Mouse (Mus musculus): ENCODE measurements around the gene Fbxl15.

- TF ChIP-seq CTCF (conservative IDR thresholded peaks at IDR 0.05; ENCODE audit: low read length): no peak
- TF ChIP-seq NANOG (IDR thresholded peaks at IDR 0.05; ENCODE audit: borderline replicate concordance, low read length): no peak
- TF ChIP-seq POU5F1 (IDR thresholded peaks at IDR 0.05; ENCODE audit: borderline replicate concordance, low read length): no peak
These were observed 47.9 kb downstream of the Fbxl15 start for GRCm38 (mm10) chr19:46375891-46376290.

All from E14TG2a.4 (cell line).